Mouse (Mus musculus) E14TG2a.4 (cell line): Measurements from ENCODE around the gene Car11.

Experiments
- H3K27me3 ChIP-seq: 2 replicates; pipeline ENCODE4 v1.6.1; 2014; ENCODE audit warnings: low read length, control low read depth; ENCODE audit not compliant: insufficient read depth
- H3K36me3 ChIP-seq: 2 replicates; pipeline ENCODE4 v1.6.1; 2014; ENCODE audit warnings: low read length, control low read depth; ENCODE audit not compliant: insufficient read depth
- H3K4me1 ChIP-seq: replicated peaks from 2 replicates; pipeline ENCODE4 v1.6.1; 2014; ENCODE audit warnings: low read depth, low read length, control low read depth
- H3K4me3 ChIP-seq: replicated peaks from 2 replicates; pipeline ENCODE4 v1.5.1; 2014; ENCODE audit warnings: mild to moderate bottlenecking, low read length
- H3K9me3 ChIP-seq: 2 replicates; pipeline ENCODE4 v1.6.1; 2014; ENCODE audit warnings: low read length, control low read depth
- CTCF ChIP-seq: conservative IDR thresholded peaks from 2 replicates; pipeline ENCODE4 v1.5.1; 2014; ENCODE audit warnings: low read length
- NANOG ChIP-seq: IDR thresholded peaks from 2 replicates; pipeline ENCODE4 v1.6.1; 2014; ENCODE audit warnings: borderline replicate concordance, low read length, mixed read lengths
- POU5F1 ChIP-seq: IDR thresholded peaks from 2 replicates; pipeline ENCODE4 v1.6.1; 2014; ENCODE audit warnings: low read length, borderline replicate concordance

Car11 gene

GRCm38 (mm10) chr7:45721642-45722347 is 22.2 kb downstream of the Car11 start:
- peaks cover 64% of the 10 kb centered on the region for H3K4me1 ChIP-seq
- no peak for TF ChIP-seq CTCF
- TF ChIP-seq NANOG: no peak
- no peak for TF ChIP-seq POU5F1
- no peaks in the 10 kb centered on the region for H3K27me3 ChIP-seq
- H3K9me3 ChIP-seq: no peaks in the 10 kb centered on the region
- no peak overlapping the region for H3K4me3 ChIP-seq
- peaks cover 86% of the 10 kb centered on the region for H3K36me3 ChIP-seq

GRCm38 (mm10) chr7:45722348-45722713 is 22.7 kb downstream of the Car11 start:
- H3K9me3 ChIP-seq: no peaks in the 10 kb centered on the region
- peaks cover 60% of the 10 kb centered on the region for H3K4me1 ChIP-seq
- no peaks in the 10 kb centered on the region for H3K27me3 ChIP-seq
- peaks cover 92% of the 10 kb centered on the region for H3K36me3 ChIP-seq
- no peak for TF ChIP-seq NANOG
- TF ChIP-seq CTCF: no peak
- no peak for TF ChIP-seq POU5F1
- H3K4me3 ChIP-seq: no peak overlapping the region

GRCm38 (mm10) chr7:45723301-45723700 is 23.7 kb downstream of the Car11 start:
- H3K36me3 ChIP-seq: peaks cover 90% of the 10 kb centered on the region
- no peaks in the 10 kb centered on the region for H3K27me3 ChIP-seq
- no peak for TF ChIP-seq POU5F1
- TF ChIP-seq CTCF: no peak
- TF ChIP-seq NANOG: no peak
- H3K9me3 ChIP-seq: no peaks in the 10 kb centered on the region
- H3K4me1 ChIP-seq: peaks cover 60% of the 10 kb centered on the region
- no peak overlapping the region for H3K4me3 ChIP-seq

DNA sequence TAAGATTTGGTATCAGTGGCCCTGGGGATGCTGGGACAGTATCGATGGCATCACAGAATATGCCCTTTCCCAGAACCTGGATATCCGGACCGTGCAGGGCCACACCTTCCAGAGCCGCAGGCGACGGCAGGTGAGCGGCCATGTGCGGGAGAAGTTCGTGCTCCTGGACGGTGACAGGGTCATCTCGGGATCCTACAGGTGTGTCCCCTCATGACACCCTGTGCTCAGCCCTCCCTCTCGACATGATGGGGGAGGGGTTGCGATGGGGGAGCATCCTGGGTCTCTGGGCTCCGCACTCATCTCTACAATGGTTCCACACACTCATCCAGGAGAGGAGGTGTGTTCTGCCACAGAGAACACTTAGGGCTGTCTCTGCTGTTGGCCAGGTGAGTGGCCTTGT is 24.1 kb downstream of the Car11 start:
- TF ChIP-seq NANOG (no peak), CTCF (no peak)
- H3K4me3 ChIP-seq: no peak overlapping the region
- H3K36me3 ChIP-seq: peaks cover 87% of the 10 kb centered on the region
- H3K27me3 ChIP-seq: no peaks in the 10 kb centered on the region
- no peaks in the 10 kb centered on the region for H3K9me3 ChIP-seq
- peaks cover 63% of the 10 kb centered on the region for H3K4me1 ChIP-seq

- H3K4me1 ChIP-seq: peaks cover 67% of the 10 kb centered on the region
- H3K4me3 ChIP-seq: no peak overlapping the region
- peaks cover 76% of the 10 kb centered on the region for H3K36me3 ChIP-seq
- no peaks in the 10 kb centered on the region for H3K27me3 ChIP-seq
- no peaks in the 10 kb centered on the region for H3K9me3 ChIP-seq
- TF ChIP-seq NANOG (no peak), POU5F1 (no peak), CTCF (no peak)
Observed at GRCm38 (mm10) chr7:45725151-45725550, 25.5 kb downstream of the Car11 start.

- TF ChIP-seq CTCF (no peak), POU5F1 (no peak), NANOG (no peak)
- Histone ChIP-seq H3K36me3 (peaks cover 70% of the 10 kb centered on the region), H3K9me3 (no peaks in the 10 kb centered on the region), H3K4me3 (no peak within 1 kb of the TSS), H3K27me3 (no peaks in the 10 kb centered on the region), H3K4me1 (peaks cover 68% of the 10 kb centered on the region)
Observed at GRCm38 (mm10) chr7:45725713-45726112, 26.1 kb downstream of the Car11 start, which contains the start of gene Spaca4. TSS of gene Spaca4 (minus strand) at chr7:45725813.

GRCm38 (mm10) chr7:45726419-45726818 is 26.8 kb downstream of the Car11 start:
- Histone ChIP-seq H3K27me3 (no peaks in the 10 kb centered on the region), H3K4me1 (peaks cover 68% of the 10 kb centered on the region), H3K4me3 (no peak overlapping the region), H3K9me3 (no peaks in the 10 kb centered on the region), H3K36me3 (peaks cover 63% of the 10 kb centered on the region)
- TF ChIP-seq NANOG: no peak
- TF ChIP-seq CTCF: no peak
- TF ChIP-seq POU5F1: no peak

DNA sequence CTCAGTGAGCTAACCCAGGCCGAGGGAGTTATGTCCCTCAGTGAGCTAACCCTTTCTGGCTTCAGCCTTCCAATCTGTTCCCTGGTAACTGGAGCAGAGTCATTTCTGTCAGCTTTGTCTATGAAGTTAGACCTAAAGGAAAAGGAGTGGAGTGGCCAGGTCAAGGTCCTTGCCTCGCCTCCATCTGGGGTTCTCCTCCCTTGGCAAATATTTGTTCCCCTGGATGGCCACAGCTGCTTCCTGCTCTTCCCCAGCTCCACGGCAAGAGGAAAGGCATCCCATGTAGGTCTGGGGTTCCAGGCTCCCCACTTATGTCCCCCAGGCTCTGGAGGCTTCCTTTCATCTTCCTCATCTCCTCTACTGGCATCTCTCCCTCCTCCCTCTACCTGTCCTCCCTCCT is 28.0 kb downstream of the Car11 start:
- Histone ChIP-seq H3K27me3 (no peaks in the 10 kb centered on the region), H3K36me3 (peaks cover 51% of the 10 kb centered on the region), H3K4me1 (peaks cover 65% of the 10 kb centered on the region), H3K4me3 (no peak overlapping the region), H3K9me3 (no peaks in the 10 kb centered on the region)
- TF ChIP-seq CTCF (no peak), POU5F1 (no peak), NANOG (no peak)

GRCm38 (mm10) chr7:45730727-45731431 is 31.2 kb downstream of the Car11 start:
- peaks cover 26% of the 10 kb centered on the region for H3K36me3 ChIP-seq
- H3K4me1 ChIP-seq: peaks cover 57% of the 10 kb centered on the region
- no peak overlapping the region for H3K4me3 ChIP-seq
- H3K27me3 ChIP-seq: no peaks in the 10 kb centered on the region
- no peaks in the 10 kb centered on the region for H3K9me3 ChIP-seq
- TF ChIP-seq POU5F1 (no peak), CTCF (peak; percentile 76)
